Comparison of ENCODE assay signal across 8 mouse cellular contexts in genomic region chrX:51374670-51375069, GRCm38 (mm10).
DNase-seq lines count a peak whose midpoint lies in the region; ATAC-seq lines count a peak whose summit lies in the region.

No protein-coding gene starts in this region.

- H3K4me1 ChIP-seq in hindbrain, embryonic 10.5 days (replicated peaks), result no peaks in the 10 kb centered on the region
- no peaks in the 10 kb centered on the region for H3K4me1 ChIP-seq in hindbrain, embryonic 12.5 days
- no peaks in the 10 kb centered on the region for H3K4me1 ChIP-seq in forebrain, embryonic 12.5 days
- H3K4me1 ChIP-seq in hindbrain, embryonic 14.5 days (replicated peaks; ENCODE audit: control insufficient read depth, insufficient read depth, low read length), result no peaks in the 10 kb centered on the region

- ATAC-seq in hindbrain, embryonic 12.5 days (ENCODE audit: low FRiP score), result no peak
- peak; percentile 39; the same call in 1 of the 2 replicates for ATAC-seq in forebrain, embryonic 12.5 days (ENCODE audit: low FRiP score)
- ATAC-seq in hindbrain, embryonic 14.5 days (ENCODE audit: low FRiP score), result no peak

- 17% methylated on average over 5 of the region's 5 CpGs for WGBS in hindbrain, embryonic 10.5 days
- 22% methylated on average over 5 of the region's 5 CpGs for WGBS in hindbrain, embryonic 12.5 days
- 23% methylated on average over 5 of the region's 5 CpGs for WGBS in forebrain, embryonic 12.5 days
- 20% methylated on average over 5 of the region's 5 CpGs for WGBS in hindbrain, embryonic 14.5 days

- peak; percentile 62 for DNase-seq in hindbrain, embryonic 10.5 days (ENCODE audit: low spot score)
- peak; percentile 73 for DNase-seq in brain, adult 2 months (ENCODE audit: low read depth, low spot score)
- peak; percentile 81 for DNase-seq in hindbrain, embryonic 14.5 days (ENCODE audit: low spot score)
- peak; percentile 57 to 64 for DNase-seq in left cerebral cortex, postnatal 10 days (ENCODE audit: extremely low spot score in 1 of 2, low spot score in 2 of 2)
- peak; percentile 16 for DNase-seq in ovary, adult 18-20 months (ENCODE audit: low spot score)
- peak; percentile 43 to 58 for DNase-seq in thymus, postnatal 36 days

- no peaks in the 10 kb centered on the region for H3K36me3 ChIP-seq in hindbrain, embryonic 10.5 days
- H3K36me3 ChIP-seq in hindbrain, embryonic 12.5 days, result no peaks in the 10 kb centered on the region
- H3K36me3 ChIP-seq in forebrain, embryonic 12.5 days (replicated peaks), result no peaks in the 10 kb centered on the region
- no peaks in the 10 kb centered on the region for H3K36me3 ChIP-seq in hindbrain, embryonic 14.5 days (replicated peaks; ENCODE audit: control insufficient read depth, insufficient read depth)

- H3K27ac ChIP-seq in hindbrain, embryonic 10.5 days, result no peak overlapping the region
- H3K27ac ChIP-seq in hindbrain, embryonic 12.5 days, result no peak overlapping the region
- H3K27ac ChIP-seq in forebrain, embryonic 12.5 days, result no peak overlapping the region
- H3K27ac ChIP-seq in hindbrain, embryonic 14.5 days, result no peak overlapping the region

- H3K9me3 ChIP-seq in hindbrain, embryonic 10.5 days, result no peaks in the 10 kb centered on the region
- H3K9me3 ChIP-seq in hindbrain, embryonic 12.5 days (replicated peaks), result no peaks in the 10 kb centered on the region
- no peaks in the 10 kb centered on the region for H3K9me3 ChIP-seq in forebrain, embryonic 12.5 days
- H3K9me3 ChIP-seq in hindbrain, embryonic 14.5 days (ENCODE audit: control insufficient read depth, low read length), result no peaks in the 10 kb centered on the region

- no peak overlapping the region for H3K4me2 ChIP-seq in hindbrain, embryonic 12.5 days (replicated peaks)
- H3K4me2 ChIP-seq in forebrain, embryonic 12.5 days, result no peak overlapping the region
- no peak overlapping the region for H3K4me2 ChIP-seq in hindbrain, embryonic 14.5 days (replicated peaks)

- no peak overlapping the region for H3K9ac ChIP-seq in hindbrain, embryonic 12.5 days
- H3K9ac ChIP-seq in forebrain, embryonic 12.5 days, result no peak overlapping the region
- no peak overlapping the region for H3K9ac ChIP-seq in hindbrain, embryonic 14.5 days

- intact Hi-C loops in left cerebral cortex, postnatal 10 days (cut with DNase I), result loop anchor here (2.0 to 5.0 kb wide), 2 partner anchors 308 to 697 kb away; no protein-coding TSS in a partner anchor

- H3K4me3 ChIP-seq in hindbrain, embryonic 10.5 days, result no peak overlapping the region
- H3K4me3 ChIP-seq in hindbrain, embryonic 12.5 days, result no peak overlapping the region
- H3K4me3 ChIP-seq in forebrain, embryonic 12.5 days (replicated peaks), result no peak overlapping the region
- H3K4me3 ChIP-seq in hindbrain, embryonic 14.5 days (replicated peaks; ENCODE audit: low read length), result no peak overlapping the region

- no peaks in the 10 kb centered on the region for H3K27me3 ChIP-seq in hindbrain, embryonic 10.5 days (ENCODE audit: insufficient read depth, poor library complexity, severe bottlenecking)
- H3K27me3 ChIP-seq in hindbrain, embryonic 12.5 days, result 0 out of 2 replicates have a peak, but pooled peaks cover 7% of the 10 kb centered on the region
- H3K27me3 ChIP-seq in forebrain, embryonic 12.5 days, result peaks cover 14% of the 10 kb centered on the region; the same call in 1 of the 2 replicates
- no peaks in the 10 kb centered on the region for H3K27me3 ChIP-seq in hindbrain, embryonic 14.5 days (ENCODE audit: control insufficient read depth, insufficient read depth, low read length)

Comparison
In these comparisons a context has a peak if more than half of its experiments do, and no peak if none do; other contexts are left out.
1. DNase-seq: peak in every context shown above with its lines; median percentile 81 in hindbrain, embryonic 14.5 days; 73 in brain, adult 2 months; 62 in hindbrain, embryonic 10.5 days; 60 in left cerebral cortex, postnatal 10 days; 50 in thymus, postnatal 36 days; 16 in ovary, adult 18-20 months.